Mouse (Mus musculus) lung, postnatal 10 days (tissue): ENCODE measurements around the gene Pdzrn3.
A peak's percentile ranks its signal among the peaks of the same experiment; 100 is the strongest.

Experiments used
- DNase-seq: peaks from one replicate; pipeline ENCODE4 v3.0.0; 2021

Pdzrn3 gene

DNA sequence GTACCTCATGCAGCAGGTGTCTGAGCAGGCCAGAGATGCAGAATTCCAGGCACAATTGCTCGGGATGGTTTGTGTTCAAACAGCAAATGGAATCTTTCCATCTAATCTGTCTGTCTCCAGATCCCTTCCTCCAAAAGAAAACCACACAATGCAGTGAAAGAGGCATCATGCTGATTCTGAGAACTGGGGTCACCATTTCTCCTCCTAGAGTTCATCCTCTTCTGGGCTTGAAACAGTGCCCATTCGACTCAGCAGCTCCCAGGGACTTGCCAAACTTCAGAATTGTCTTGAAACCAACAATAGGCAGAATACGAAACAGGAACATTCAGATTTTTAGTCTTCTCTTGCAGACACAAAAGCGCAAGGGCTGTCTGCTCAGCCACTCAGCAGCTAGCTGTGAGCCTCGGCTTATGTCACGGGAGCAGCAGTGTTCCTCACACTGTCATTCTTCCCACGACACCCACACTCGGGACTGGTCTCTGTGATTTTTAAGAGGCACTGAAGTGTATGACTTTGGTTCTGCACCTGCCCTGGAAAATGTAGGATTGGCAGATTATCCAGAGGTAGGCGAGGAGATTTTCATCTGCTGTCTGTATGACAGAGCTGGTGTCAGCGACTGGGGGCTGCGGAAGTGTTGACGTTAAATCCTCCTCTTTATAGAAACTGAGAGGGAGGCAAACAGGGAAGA is 125.6 kb downstream of the Pdzrn3 start:
- no peak for DNase-seq

DNA sequence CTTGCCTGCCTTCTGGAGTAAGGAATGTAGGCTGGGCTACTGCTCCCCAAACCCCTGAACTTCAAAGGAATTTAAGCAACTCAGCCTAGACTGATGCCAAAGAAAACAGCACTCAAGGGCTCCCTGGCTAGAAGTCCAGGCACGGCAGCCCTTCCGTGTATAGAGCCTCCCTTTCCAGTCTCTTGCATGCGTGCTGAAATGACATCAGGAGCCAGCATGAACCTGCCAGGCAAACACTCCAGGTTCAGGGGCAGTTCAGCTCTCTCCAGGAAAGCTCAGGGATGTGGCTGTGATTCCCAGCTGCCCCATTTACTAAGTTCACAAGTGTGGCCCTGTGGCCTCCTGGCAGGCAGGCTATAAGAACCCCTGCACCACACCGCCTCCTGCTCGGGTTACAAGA is 126.5 kb downstream of the Pdzrn3 start:
- DNase-seq: peak; percentile 68

DNA sequence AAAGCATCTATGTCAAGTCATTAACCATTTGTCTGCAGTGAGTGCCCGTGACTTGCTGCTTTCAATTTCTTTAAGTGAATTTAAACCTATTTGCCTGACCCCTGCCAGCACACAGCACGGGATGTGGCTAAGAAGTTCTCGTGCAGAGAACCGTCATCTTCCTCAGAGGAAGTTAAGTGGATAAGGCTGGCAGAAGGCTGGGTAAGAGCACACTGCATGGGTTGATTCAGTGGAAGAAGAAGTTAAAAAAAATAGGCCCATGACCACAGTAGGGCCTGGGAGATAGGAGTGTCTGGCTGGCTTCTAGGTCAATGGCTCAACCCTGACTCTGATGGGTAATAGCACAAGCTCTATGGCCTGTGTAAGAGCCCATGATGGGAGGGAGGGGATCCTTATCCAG is 131.6 kb downstream of the Pdzrn3 start:
- DNase-seq: no peak

- DNase-seq: no peak
These were observed 133.3 kb downstream of the Pdzrn3 start for GRCm38 (mm10) chr6:101244355-101244754.

DNA sequence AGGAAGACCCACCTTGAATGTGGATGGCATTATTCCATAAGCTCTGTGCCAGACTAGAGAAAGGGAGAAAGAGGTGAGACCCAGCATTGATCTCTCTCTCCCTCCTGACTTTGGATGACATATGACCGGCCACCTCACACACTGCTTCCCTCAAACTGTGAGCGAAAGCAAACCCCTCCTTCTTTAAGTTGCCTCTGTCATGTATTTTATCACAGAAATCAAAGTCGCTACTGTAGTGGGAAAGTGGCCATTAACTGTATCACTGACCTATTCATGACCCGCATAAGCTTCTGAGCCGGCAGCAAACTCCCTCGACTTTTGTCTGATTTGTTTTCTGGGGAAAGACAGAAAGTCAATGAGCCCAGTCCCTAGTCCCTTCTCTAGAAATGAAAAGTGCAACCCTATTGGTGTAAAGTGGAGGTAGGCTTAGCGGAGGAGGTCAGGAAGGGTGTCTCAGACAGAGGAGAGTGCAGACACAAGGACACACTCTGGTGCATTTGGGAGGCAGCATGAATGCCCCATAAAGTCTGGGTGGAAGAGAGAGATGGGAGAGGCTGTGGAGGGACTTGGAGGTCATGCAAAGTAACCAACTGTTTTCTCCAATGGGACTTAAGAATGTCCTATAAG is 134.4 kb downstream of the Pdzrn3 start:
- DNase-seq: no peak

DNA sequence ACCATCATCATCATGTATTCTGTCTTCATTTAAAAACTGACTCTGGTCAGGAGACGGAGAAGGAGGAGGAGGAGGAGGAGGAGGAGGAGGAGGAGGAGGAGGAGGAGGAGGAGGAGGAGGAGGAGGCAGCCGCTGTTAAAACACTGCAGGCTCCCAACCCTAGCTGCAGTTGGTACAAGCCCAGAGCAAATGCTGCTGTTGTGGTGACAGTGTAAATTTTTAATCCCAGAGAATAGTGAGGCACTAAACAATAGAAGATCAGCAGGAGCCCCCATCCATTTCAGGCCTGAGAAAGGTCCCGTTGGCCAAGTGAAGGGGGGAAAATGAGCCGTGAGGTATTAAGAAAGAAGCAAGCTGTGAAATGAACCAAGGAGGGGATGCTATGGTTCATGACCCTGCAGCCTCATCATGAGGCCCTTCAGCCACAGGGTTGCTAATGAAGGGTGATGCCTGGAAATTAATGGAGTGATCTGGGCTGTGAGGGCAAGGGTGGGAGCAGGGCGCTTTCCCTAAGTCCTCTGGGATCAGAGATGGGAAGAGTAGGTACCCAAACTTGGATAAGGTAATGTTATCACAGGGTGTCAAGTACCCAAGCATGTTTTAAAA is 141.0 kb downstream of the Pdzrn3 start:
- DNase-seq: no peak

- no peak for DNase-seq
These were observed 141.5 kb downstream of the Pdzrn3 start for GRCm38 (mm10) chr6:101236230-101236629.

DNA sequence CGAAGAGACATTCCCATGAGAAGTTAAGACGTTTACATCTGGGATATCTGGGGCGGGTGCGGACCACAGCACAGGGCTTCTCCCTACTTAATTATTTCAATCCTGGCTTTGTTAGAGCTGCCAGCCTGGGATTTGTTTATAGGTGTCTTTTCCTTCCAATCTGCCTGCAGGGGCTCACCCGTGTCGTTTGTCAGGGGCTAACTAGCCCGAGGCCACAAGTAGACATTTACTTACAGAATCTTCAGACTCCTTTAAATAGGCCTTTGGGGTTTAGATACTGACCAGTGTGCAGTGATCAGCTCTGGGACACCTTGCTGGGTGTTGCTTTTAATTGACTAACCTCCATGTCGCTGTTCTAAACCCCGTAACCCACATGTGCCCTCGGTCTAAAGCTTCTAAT is 143.3 kb downstream of the Pdzrn3 start:
- no peak for DNase-seq

GRCm38 (mm10) chr6:101233680-101234079 is 144.0 kb downstream of the Pdzrn3 start:
- peak; percentile 43 for DNase-seq

DNA sequence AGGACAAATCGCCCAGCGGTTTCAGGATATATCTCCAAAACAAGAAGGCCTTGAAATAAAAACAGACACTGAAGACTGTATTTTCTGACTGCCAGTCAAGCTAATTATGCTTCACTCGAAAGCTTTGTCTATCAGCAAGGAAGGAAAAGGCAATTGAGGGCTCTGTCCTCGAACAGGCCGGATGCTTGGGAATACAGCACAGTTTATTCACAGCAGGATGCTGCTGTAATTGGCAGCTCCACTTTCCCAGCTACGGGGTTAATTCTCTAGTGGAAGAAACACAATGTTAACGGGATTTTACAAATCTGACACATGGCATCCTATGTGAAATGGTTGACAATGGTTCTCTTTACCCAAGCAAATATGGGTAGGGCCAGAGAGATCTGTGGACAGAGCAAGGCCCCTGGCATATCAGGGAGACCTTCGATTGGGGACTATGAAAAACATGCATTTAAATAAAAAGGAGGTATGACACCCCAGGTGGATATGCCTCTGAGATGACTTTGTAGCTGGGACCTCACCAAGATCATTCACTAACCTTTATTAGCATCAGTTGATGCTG is 150.3 kb downstream of the Pdzrn3 start:
- DNase-seq: no peak

GRCm38 (mm10) chr6:101220307-101220706 is 157.4 kb downstream of the Pdzrn3 start:
- DNase-seq: no peak

- no peak for DNase-seq
These were observed 158.7 kb downstream of the Pdzrn3 start for GRCm38 (mm10) chr6:101219004-101219403.

- no peak for DNase-seq
These were observed 159.5 kb downstream of the Pdzrn3 start for GRCm38 (mm10) chr6:101218197-101218596.

DNA sequence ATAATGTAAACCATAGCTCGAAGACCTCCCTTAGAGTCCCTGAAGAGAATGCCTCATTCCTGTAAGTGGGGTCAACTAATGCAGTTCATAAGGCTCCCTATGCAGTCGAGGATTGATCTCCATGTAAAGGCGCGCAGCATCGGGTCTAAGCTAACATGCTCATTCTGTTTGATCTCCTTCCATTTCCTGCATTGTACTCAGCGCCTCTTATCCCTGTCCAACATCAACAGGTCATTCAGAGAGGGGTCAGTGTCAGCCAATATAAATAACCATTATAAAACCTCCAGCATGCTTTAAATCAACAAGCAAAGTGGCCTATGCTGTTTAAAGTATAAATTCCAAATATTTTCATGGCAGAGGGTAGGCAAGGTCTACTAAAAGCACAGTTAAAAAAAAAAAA is 159.9 kb downstream of the Pdzrn3 start:
- DNase-seq: no peak

- DNase-seq: peak; percentile 68
These were observed 162.3 kb downstream of the Pdzrn3 start for GRCm38 (mm10) chr6:101215436-101215791.

GRCm38 (mm10) chr6:101214734-101215435 is 162.8 kb downstream of the Pdzrn3 start:
- no peak for DNase-seq

- no peak for DNase-seq
These were observed 164.6 kb downstream of the Pdzrn3 start for GRCm38 (mm10) chr6:101213066-101213465.

DNA sequence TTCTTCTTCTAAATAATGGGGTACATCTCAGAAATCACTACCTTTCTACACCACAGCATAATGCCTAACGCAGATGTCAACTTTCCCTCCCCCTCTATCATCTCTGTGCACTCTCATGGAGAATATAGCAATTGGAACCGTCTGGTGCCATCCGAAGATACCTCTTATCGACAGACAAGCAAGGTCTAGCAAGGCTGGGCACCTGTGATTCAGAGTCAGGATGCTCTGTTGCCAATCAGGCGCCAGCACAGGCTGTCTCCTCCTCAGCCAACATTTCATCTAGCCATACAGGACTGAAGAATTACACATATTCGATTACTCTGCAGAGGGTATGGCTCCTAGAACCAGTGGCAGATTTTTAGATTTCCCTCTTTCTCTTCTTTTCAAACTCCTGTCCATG is 165.6 kb downstream of the Pdzrn3 start:
- no peak for DNase-seq

DNA sequence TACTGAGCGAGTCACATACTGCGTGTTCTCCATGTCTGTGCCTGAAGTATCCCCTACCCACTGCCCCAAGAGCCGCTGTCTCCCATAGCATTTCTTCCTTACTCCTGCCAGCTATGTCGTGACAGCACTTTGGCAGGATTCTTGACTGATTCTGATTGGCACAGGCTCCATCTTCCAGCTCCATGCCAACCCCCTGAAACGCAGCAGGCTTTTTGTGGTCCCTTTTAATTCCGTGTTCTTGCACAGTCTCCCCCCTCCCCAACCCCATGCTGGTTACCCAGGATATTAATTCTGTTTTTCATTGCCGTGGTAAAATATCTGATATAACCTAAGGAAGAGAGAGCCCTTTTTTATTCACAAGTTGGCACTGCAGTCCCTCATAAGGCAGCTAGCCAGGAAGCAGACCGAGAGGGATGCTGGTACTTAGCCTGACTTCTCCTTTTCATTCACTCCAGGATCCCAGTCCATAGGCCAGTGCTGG is 166.3 kb downstream of the Pdzrn3 start:
- DNase-seq: no peak

DNA sequence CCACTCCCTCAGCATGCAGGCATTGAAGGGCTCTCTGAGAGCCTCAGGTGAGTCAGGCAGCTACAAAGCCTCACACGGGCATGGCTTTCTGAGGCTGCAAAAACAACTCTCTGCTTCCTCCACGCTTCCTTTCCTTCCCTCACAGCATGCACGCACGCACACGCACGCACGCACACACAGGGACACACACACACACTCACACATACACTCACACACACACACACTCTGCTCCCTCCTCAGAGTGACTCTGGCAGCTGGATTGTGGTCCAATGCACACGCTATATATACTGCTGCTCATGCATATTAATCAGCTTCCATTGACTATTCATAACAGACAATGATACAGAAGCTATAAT is 178.8 kb downstream of the Pdzrn3 start:
- DNase-seq: no peak

DNA sequence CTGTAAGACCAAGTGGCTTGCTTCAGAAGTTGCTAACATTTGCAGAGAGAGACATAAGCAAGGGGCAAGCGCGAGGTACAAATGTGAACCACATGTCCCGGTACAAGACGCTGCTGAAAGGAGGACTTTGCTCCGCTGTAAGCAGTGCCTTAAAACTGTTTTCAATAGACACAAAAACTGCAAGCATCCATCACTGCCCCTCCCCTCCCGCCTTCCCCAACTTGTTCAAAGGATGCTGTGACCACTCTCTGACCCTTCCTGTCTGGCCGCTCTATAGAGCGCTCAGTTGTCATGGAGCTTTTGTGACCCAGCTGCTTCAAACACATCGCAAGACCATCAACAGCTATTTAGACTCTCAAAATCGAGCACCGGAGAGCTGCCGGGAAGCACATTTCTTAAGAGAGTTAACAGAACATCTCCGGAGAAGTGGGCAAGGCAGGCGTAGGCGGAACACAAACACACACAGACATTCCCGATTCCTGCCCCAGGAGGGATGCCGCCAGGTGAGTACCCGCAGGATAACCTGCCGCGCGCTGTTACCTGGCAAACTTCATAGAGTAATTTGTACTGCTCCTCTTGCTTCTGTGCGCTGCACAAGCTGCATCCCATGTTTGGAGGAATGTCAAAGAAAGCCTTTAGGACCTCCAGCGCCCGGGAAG is 179.3 kb downstream of the Pdzrn3 start:
- DNase-seq: peak; percentile 6

DNA sequence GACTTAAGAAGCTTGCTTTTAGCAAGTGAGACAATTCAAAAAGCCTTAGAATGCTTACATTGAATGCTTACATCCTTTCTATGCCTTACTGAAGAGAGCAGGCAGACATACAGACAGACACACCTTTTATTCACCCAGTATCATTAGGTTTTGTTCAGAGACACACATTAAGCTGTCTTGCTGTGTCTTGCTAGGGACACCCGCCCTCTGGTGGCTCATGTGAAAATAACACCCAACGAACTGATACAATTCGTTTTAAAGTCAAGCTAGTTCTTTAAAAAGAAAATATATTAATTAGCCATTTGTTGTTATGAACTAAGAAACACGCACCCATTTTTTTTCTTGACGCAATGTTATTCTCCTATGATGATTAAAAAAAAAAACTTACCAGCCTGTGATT is 180.1 kb downstream of the Pdzrn3 start:
- peak; percentile 79 for DNase-seq

DNA sequence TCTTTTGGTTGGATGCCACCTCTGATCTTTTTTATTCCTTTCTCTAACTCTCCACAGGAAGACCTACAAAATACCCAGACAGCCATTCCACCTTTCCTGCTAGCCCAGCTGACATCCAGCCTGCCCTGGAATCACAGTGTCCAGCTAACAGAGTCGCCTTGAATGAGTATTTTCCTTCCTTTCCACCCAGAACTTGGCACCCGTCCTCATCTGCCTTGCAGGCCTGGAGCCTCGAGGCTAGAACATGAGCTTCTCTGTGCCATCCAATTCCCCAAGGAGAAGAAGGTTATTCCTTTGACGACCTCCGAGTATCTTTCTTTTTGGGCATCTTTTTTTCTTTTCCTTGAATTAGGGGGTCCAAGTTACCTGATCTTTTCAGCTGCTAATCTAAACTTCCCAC is 181.8 kb downstream of the Pdzrn3 start:
- DNase-seq: no peak
